Comparison of ENCODE assay signal across 8 mouse cellular contexts in genomic region chrX:7821865-7822779, GRCm38 (mm10). TPM values are rescaled to one million over a fixed set of nuclear protein-coding genes. Genes with fewer than 3 reads are reported as not detected.
A peak's percentile ranks its signal among the peaks of the same experiment; 100 is the strongest.
DNase-seq lines count a peak whose midpoint lies in the region; ATAC-seq lines count a peak whose summit lies in the region.

Gene Kcnd1, plus strand, starts transcription at chrX:7822289.

- peak; percentile 15 for DNase-seq in adrenal gland, postnatal 10 days
- DNase-seq in adrenal gland, adult 18-20 months (ENCODE audit: low spot score in 2 of 2): no peak
- peak; percentile 38 for DNase-seq in cerebellum, adult 11-12 months
- DNase-seq in hindbrain, embryonic 11.5 days (ENCODE audit: low spot score): peak; percentile 10
- DNase-seq in left cerebral cortex, postnatal 25 days (ENCODE audit: low spot score in 2 of 2): peak; percentile 34 to 41
- DNase-seq in neural tube, embryonic 10.5 days (ENCODE audit: extremely low spot score, low spot score): peak; percentile 18

- H3K27me3 ChIP-seq in forebrain, embryonic 15.5 days: no peaks in the 10 kb centered on the region
- H3K27me3 ChIP-seq in hindbrain, embryonic 11.5 days (ENCODE audit: control insufficient read depth, insufficient read depth, low read length): no peaks in the 10 kb centered on the region

- WGBS in forebrain, embryonic 15.5 days: 36% methylated on average over 20 of the region's 24 CpGs
- 25% methylated on average over 17 of the region's 24 CpGs for WGBS in hindbrain, embryonic 11.5 days

- peak within 1 kb of the TSS; percentile 42 for H3K4me3 ChIP-seq in forebrain, embryonic 15.5 days
- peak within 1 kb of the TSS; percentile 14 for H3K4me3 ChIP-seq in hindbrain, embryonic 11.5 days (ENCODE audit: low read depth, low read length)

- H3K4me2 ChIP-seq in forebrain, embryonic 15.5 days (replicated peaks): peak within 1 kb of the TSS; percentile 49
- H3K4me2 ChIP-seq in hindbrain, embryonic 11.5 days (replicated peaks; ENCODE audit: low read depth, low read length): peak within 1 kb of the TSS; percentile 34; the same call in 1 of the 2 replicates

- H3K9me3 ChIP-seq in forebrain, embryonic 15.5 days: no peaks in the 10 kb centered on the region
- no peaks in the 10 kb centered on the region; the same call in 1 of the 2 replicates for H3K9me3 ChIP-seq in hindbrain, embryonic 11.5 days (ENCODE audit: control insufficient read depth, low read length)

- 0 out of 2 replicates have a peak, but pooled peaks cover 13% of the 10 kb centered on the region for H3K36me3 ChIP-seq in forebrain, embryonic 15.5 days
- no peaks in the 10 kb centered on the region for H3K36me3 ChIP-seq in hindbrain, embryonic 11.5 days (ENCODE audit: control insufficient read depth, insufficient read depth, low read length)

- no peaks in the 10 kb centered on the region for H3K4me1 ChIP-seq in forebrain, embryonic 15.5 days
- no peaks in the 10 kb centered on the region for H3K4me1 ChIP-seq in hindbrain, embryonic 11.5 days (replicated peaks; ENCODE audit: control insufficient read depth, insufficient read depth, low read length)

- intact Hi-C loops in left cerebral cortex, postnatal 25 days (cut with DNase I): no loop called here

- ATAC-seq in forebrain, embryonic 15.5 days (replicated peaks): peak; percentile 68
- peak; percentile 56 for ATAC-seq in hindbrain, embryonic 11.5 days (ENCODE audit: low FRiP score)
- ATAC-seq in erythroblast, adult 5-6 weeks (replicated peaks; ENCODE audit: low FRiP score, poor library complexity, severe bottlenecking): no peak

- H3K27ac ChIP-seq in forebrain, embryonic 15.5 days (replicated peaks): no peak within 1 kb of the TSS
- H3K27ac ChIP-seq in hindbrain, embryonic 11.5 days (ENCODE audit: low read depth, low read length): no peak within 1 kb of the TSS

- peak within 1 kb of the TSS; percentile 48 for H3K9ac ChIP-seq in forebrain, embryonic 15.5 days (replicated peaks)
- H3K9ac ChIP-seq in hindbrain, embryonic 11.5 days (ENCODE audit: low read depth, low read length): no peak within 1 kb of the TSS

RNA-seq across cellular contexts. Expression of gene Kcnd1, which starts in this region (rescaled TPM):
- total RNA-seq in adrenal gland, postnatal 10 days (2021): 1 to 10 TPM; 1.2 to 2.1 TPM
- total RNA-seq in adrenal gland, adult 18-20 months (2021): under 1 TPM; 0.54 to 0.76 TPM
- 2.8 and 3.1 TPM in 2 replicates for polyA plus RNA-seq in forebrain, embryonic 15.5 days (2015; fragmentation: Nextera tagmentation; extraction: Ambion mirVana)
- polyA plus RNA-seq in hindbrain, embryonic 11.5 days (2014; fragmentation: Nextera tagmentation; extraction: Ambion mirVana): 1.6 and 2.2 TPM in 2 replicates
- 1 to 10 TPM; 7.0 to 8.9 TPM for total RNA-seq in left cerebral cortex, postnatal 25 days (2021)
- 4.8 and 5.4 TPM in 2 replicates for total RNA-seq in erythroblast, adult 5-6 weeks (2015; ENCODE audit: low replicate concordance)
- 3.6 and 4.5 TPM in 2 replicates for total RNA-seq in erythroblast, adult 5-6 weeks (2017; ENCODE audit: low replicate concordance)

Comparison
In these comparisons a context has a peak if more than half of its experiments do, and no peak if none do; other contexts are left out.
1. DNase-seq: peak in adrenal gland, postnatal 10 days (single experiment), cerebellum, adult 11-12 months (single experiment), hindbrain, embryonic 11.5 days (single experiment), left cerebral cortex, postnatal 25 days (2 of 2) and neural tube, embryonic 10.5 days (single experiment); none in adrenal gland, adult 18-20 months (0 of 2).